Mouse (Mus musculus) urinary bladder, adult 18-20 months (tissue): Measurements from ENCODE around the gene Mfsd6l.

Source experiments
- DNase-seq, 2 experiments: peaks; one replicate each; pipeline ENCODE4 v3.0.0; 2022; ENCODE audit warnings: low spot score in 2 of 2, mixed read lengths in 2 of 2

Mfsd6l gene

DNA sequence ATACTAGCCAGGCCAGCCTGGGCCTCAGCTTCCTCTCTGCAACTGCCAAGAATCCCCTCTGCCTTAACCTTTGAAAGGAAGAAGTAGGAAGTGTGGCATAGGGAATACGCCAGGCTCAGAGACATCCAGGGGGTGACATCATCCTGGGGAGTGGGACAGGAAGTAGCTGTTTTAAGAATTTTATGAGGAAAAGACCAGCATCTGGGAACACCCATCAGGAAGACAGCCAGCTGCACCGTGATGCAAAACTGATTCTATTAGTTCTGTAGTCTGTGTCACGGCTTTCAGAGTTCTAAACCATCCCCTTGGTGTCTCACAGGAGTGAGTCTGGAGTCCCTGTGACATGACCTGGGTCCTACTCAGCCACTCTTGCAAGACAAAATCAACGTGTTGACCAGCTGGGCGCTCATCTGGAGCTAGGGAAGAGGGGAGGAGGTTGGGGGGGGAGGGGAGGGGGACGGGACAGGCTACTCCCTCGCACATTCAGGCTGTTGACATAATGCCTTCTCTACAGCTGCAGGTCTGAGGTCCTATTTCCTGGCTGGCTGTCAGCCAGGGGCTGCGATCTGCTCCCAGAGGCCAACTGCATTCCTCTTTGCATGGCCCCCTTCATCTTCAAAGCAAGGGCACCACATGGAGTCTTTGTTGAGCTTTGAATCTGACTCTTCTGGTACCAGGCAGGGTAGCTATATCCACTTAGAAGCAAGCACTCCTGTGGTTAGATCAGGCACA, 46.4 kb downstream of the Mfsd6l start:
- DNase-seq = no peak

DNA sequence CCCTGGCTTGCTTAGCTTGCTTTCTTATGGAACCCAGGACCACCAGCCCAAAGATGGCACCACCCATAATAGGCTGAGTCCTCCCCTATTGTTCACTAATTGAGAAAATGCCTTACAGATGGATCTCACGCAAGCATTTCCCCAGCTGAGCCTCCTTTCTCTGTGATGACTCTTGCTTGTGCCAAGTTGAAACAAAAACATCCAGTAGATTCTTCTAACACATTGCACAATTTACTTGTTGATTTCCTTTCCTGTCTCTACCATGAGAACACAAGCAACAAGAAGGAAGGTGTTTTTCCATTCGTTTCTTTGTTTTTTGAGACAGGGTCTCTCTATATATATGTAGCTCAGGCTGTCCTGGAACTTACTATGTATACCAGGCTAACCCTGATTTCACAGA, 51.1 kb downstream of the Mfsd6l start:
- DNase-seq = no peak
